Mouse (Mus musculus) stomach, postnatal 0 days (tissue): ENCODE measurements around the gene Vcp.

Experiments
- CTCF ChIP-seq: IDR thresholded peaks from 2 replicates; pipeline ENCODE4 v1.5.1; 2016; ENCODE audit warnings: antibody characterized with exemption, low read depth, mild to moderate bottlenecking, moderate library complexity
- EP300 ChIP-seq: optimal IDR thresholded peaks from 2 replicates; pipeline ENCODE3; 2016; ENCODE audit warnings: antibody characterized with exemption

GRCm38 (mm10) chr4:42932229-42932969 is 67.9 kb downstream of the Vcp start:
- no peak for TF ChIP-seq CTCF
- no peak for TF ChIP-seq EP300
